ENCODE assay signal across 9 mouse cellular contexts in genomic region chr4:141867498-141867897, GRCm38 (mm10). TPM values are rescaled to one million over a fixed set of nuclear protein-coding genes. Genes with fewer than 3 reads are reported as not detected.
A peak's percentile ranks its signal among the peaks of the same experiment; 100 is the strongest.
DNase-seq lines count a peak whose midpoint lies in the region; ATAC-seq and TF ChIP-seq lines count a peak whose summit lies in the region.
"Had no signal": no experiment of that assay in that cellular context is flagged by ENCODE, and none has a peak within 500 bp of the region (broad histone marks: within the 10 kb centered on the region; RNA-seq: fewer than 3 reads in every experiment).

No protein-coding gene starts in this region.

- no peak for TF ChIP-seq POLR2A in thymus, adult 2 months (IDR thresholded peaks at IDR 0.05; ENCODE audit: control insufficient read depth, extremely low read depth, insufficient read depth, low read length, poor library complexity)

- ATAC-seq in heart, embryonic 12.5 days (ENCODE audit: insufficient number of reproducible peaks, low FRiP score): peak; percentile 34
- peak; percentile 37 for ATAC-seq in neural tube, embryonic 15.5 days (ENCODE audit: low FRiP score)

- H3K9ac ChIP-seq in heart, embryonic 12.5 days: no peak overlapping the region
- H3K9ac ChIP-seq in neural tube, embryonic 15.5 days (replicated peaks): no peak overlapping the region
- H3K9ac ChIP-seq: liver, embryonic 14.5 days had no signal

- peak overlapping the region; percentile 49 for H3K4me2 ChIP-seq in heart, embryonic 12.5 days
- peak overlapping the region; percentile 13; the same call in 1 of the 2 replicates for H3K4me2 ChIP-seq in neural tube, embryonic 15.5 days

- peak; percentile 54 to 56 for DNase-seq in cerebellum, adult 18-20 months
- DNase-seq in cerebellum, adult 9-10 months: no peak
- DNase-seq in right cerebral cortex, postnatal 14 days: peak; percentile 83
- no peak for DNase-seq in right cerebral cortex, postnatal 36 days (ENCODE audit: low spot score in 2 of 2)
- peak; percentile 72 to 73 for DNase-seq in kidney, postnatal 4 days
- no peak for DNase-seq in thymus, adult 2 months

- 25% methylated on average over 4 of the region's 4 CpGs for WGBS in heart, embryonic 12.5 days
- 12% methylated on average over 4 of the region's 4 CpGs for WGBS in neural tube, embryonic 15.5 days
- WGBS in thymus, adult 2 months: 88% methylated on average over 4 of the region's 4 CpGs

- H3K4me3 ChIP-seq in heart, embryonic 12.5 days: no peak overlapping the region
- H3K4me3 ChIP-seq in neural tube, embryonic 15.5 days (replicated peaks): no peak overlapping the region
- H3K4me3 ChIP-seq in thymus, adult 2 months (ENCODE audit: control insufficient read depth, insufficient read depth, low read length): no peak overlapping the region

- H3K9me3 ChIP-seq in heart, embryonic 12.5 days (replicated peaks): no peaks in the 10 kb centered on the region
- H3K9me3 ChIP-seq in neural tube, embryonic 15.5 days (replicated peaks): no peaks in the 10 kb centered on the region

- H3K27me3 ChIP-seq in heart, embryonic 12.5 days (replicated peaks): no peaks in the 10 kb centered on the region
- H3K27me3 ChIP-seq in neural tube, embryonic 15.5 days (replicated peaks): no peaks in the 10 kb centered on the region
- H3K27me3 ChIP-seq in thymus, adult 2 months (ENCODE audit: control insufficient read depth, insufficient read depth, low read length): no peaks in the 10 kb centered on the region

- TF ChIP-seq CTCF in thymus, adult 2 months (IDR thresholded peaks at IDR 0.05; ENCODE audit: borderline replicate concordance, control insufficient read depth, extremely low read depth, insufficient read depth, low read length, poor library complexity): no peak

- peaks cover 95% of the 10 kb centered on the region for H3K4me1 ChIP-seq in heart, embryonic 12.5 days (replicated peaks)
- peaks cover 55% of the 10 kb centered on the region for H3K4me1 ChIP-seq in neural tube, embryonic 15.5 days
- peaks cover 5% of the 10 kb centered on the region; the same call in 1 of the 2 replicates for H3K4me1 ChIP-seq in thymus, adult 2 months (replicated peaks; ENCODE audit: control insufficient read depth, insufficient read depth, low read length)

- peak overlapping the region; percentile 94 for H3K27ac ChIP-seq in heart, embryonic 12.5 days (ENCODE audit: poor library complexity, severe bottlenecking)
- peak overlapping the region; percentile 75 for H3K27ac ChIP-seq in neural tube, embryonic 15.5 days (replicated peaks)
- H3K27ac ChIP-seq in thymus, adult 2 months (ENCODE audit: control insufficient read depth, insufficient read depth, low read length): no peak overlapping the region
- H3K27ac ChIP-seq: liver, embryonic 14.5 days had no signal

- H3K36me3 ChIP-seq in heart, embryonic 12.5 days: peaks cover 44% of the 10 kb centered on the region
- H3K36me3 ChIP-seq in neural tube, embryonic 15.5 days: 0 out of 2 replicates have a peak, but pooled peaks cover 3% of the 10 kb centered on the region
- H3K36me3 ChIP-seq in thymus, adult 2 months (ENCODE audit: control insufficient read depth, insufficient read depth, low read length): no peaks in the 10 kb centered on the region

RNA-seq across cellular contexts. Expression of gene Efhd2, which starts 7.2 kb away (rescaled TPM):
- 119 and 121 TPM in 2 replicates for polyA plus RNA-seq in heart, embryonic 12.5 days (2016; fragmentation: Nextera tagmentation; extraction: Ambion mirVana)
- 75.6 and 85.4 TPM in 2 replicates for polyA plus RNA-seq in neural tube, embryonic 15.5 days (2015; fragmentation: Nextera tagmentation; extraction: Ambion mirVana)
- polyA plus RNA-seq in thymus, adult 2 months (2012; rRNA removed): 120 and 128 TPM in 2 replicates

RNA-seq across cellular contexts. Expression of gene Ctrc, which starts 21.3 kb away (rescaled TPM):
- not detected in 2 replicates for polyA plus RNA-seq in heart, embryonic 12.5 days (2016; fragmentation: Nextera tagmentation; extraction: Ambion mirVana)
- polyA plus RNA-seq in neural tube, embryonic 15.5 days (2015; fragmentation: Nextera tagmentation; extraction: Ambion mirVana): not detected in 2 replicates
- 0.35 and 0.43 TPM in 2 replicates for polyA plus RNA-seq in thymus, adult 2 months (2012; rRNA removed)
- polyA plus RNA-seq: liver, embryonic 14.5 days had no signal

RNA-seq across cellular contexts. Expression of gene Cela2a, which starts 41.5 kb away (rescaled TPM):
- polyA plus RNA-seq in heart, embryonic 12.5 days (2016; fragmentation: Nextera tagmentation; extraction: Ambion mirVana): not detected in 2 replicates
- polyA plus RNA-seq in neural tube, embryonic 15.5 days (2015; fragmentation: Nextera tagmentation; extraction: Ambion mirVana): 1.3 TPM in 1 of 2 replicates, not detected in the other
- 0.46 and 2.1 TPM in 2 replicates for polyA plus RNA-seq in thymus, adult 2 months (2012; rRNA removed)
- polyA plus RNA-seq: liver, embryonic 14.5 days had no signal

Comparison
In these comparisons a context has a peak if more than half of its experiments do, and no peak if none do; other contexts are left out.
1. DNase-seq: peak in cerebellum, adult 18-20 months (2 of 2), right cerebral cortex, postnatal 14 days (single experiment) and kidney, postnatal 4 days (2 of 2); none in cerebellum, adult 9-10 months (single experiment), right cerebral cortex, postnatal 36 days (0 of 2) and thymus, adult 2 months (single experiment).